Mouse (Mus musculus): ENCODE results near the gene Fos. TPM values are rescaled to one million over a fixed set of nuclear protein-coding genes. Genes with fewer than 3 reads are reported as not detected.

The Fos gene
- total RNA-seq, 1 experiment from 2014 or later, result 216 TPM

DNA sequence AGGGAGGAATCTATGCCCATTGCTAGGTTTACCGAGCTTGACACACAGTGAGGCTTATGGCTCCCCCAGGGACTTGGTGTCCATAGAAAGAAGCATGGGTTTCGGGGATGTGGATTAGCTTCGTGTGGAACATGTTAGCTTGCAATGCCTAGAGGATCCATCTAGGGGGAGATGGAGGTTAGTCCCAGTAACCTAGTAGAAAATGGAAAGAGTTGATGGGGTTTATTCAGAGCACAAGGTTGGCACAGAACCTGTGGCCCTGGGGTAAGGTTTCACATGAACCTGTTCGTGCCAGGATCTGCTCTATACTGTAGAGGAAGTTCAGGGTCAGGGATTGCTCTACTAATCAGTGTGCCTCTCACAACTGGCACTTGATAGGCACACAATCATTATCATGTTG, 9.5 kb downstream of the Fos start:
- ATAC-seq (replicated peaks; ENCODE audit: insufficient number of reproducible peaks, low FRiP score, low TSS enrichment, poor library complexity, severe bottlenecking), result no peak

DNA sequence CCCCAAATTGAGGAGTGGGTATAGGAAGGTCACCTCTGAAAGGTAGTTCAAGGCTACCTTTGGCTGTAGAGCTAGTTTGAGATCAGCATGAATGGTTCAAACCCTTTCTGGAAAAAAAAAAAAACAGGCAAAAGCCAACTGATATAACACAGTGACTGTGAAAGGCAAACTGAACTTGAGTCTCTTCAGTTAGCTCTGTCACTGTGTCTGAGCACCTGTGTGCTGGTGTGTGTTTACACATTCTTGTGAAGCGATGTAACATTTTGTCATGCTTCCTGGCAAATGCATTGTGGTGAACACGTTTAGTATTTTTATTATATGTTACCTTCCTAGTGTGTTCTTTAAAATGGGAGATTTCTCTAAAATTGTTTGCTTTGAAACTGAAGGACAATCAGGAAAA, 11.0 kb downstream of the Fos start:
- ATAC-seq (replicated peaks; ENCODE audit: insufficient number of reproducible peaks, low FRiP score, low TSS enrichment, poor library complexity, severe bottlenecking), result no peak

GRCm38 (mm10) chr12:85485890-85486765, 12.4 kb downstream of the Fos start:
- ATAC-seq (replicated peaks; ENCODE audit: insufficient number of reproducible peaks, low FRiP score, low TSS enrichment, poor library complexity, severe bottlenecking), result peak; percentile 75

- ATAC-seq (replicated peaks; ENCODE audit: insufficient number of reproducible peaks, low FRiP score, low TSS enrichment, poor library complexity, severe bottlenecking), result no peak
These were observed 13.0 kb downstream of the Fos start for GRCm38 (mm10) chr12:85486766-85487069.

GRCm38 (mm10) chr12:85487545-85488141, 14.0 kb downstream of the Fos start:
- ATAC-seq (replicated peaks; ENCODE audit: insufficient number of reproducible peaks, low FRiP score, low TSS enrichment, poor library complexity, severe bottlenecking), result 0 out of 2 replicates have a peak, but pooled peaks have one; percentile 7

- ATAC-seq (replicated peaks; ENCODE audit: insufficient number of reproducible peaks, low FRiP score, low TSS enrichment, poor library complexity, severe bottlenecking), result peak; percentile 23
These were observed 15.7 kb downstream of the Fos start for GRCm38 (mm10) chr12:85489232-85489886.

- ATAC-seq (replicated peaks; ENCODE audit: insufficient number of reproducible peaks, low FRiP score, low TSS enrichment, poor library complexity, severe bottlenecking), result no peak
These were observed 16.6 kb downstream of the Fos start for GRCm38 (mm10) chr12:85490096-85490820.

DNA sequence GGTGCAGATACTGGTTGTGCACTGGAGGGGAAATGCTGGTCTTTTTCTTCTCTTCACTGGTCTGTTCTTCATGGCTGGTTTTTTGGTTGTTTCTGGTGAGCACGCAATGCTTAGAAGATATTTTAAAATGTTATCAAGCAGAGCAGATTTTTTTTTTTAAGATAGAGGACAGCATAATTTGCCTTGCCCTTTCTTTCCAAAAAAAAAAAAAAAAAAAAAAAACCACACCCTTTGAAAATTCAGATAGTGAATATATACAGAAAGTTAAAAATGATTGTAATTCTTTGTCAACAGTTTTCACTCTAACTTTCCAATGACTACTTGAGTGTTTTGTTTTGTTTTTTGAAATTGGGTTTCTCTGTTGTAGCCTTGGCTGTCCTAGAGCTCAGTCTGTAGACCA, 17.3 kb downstream of the Fos start:
- ATAC-seq (replicated peaks; ENCODE audit: insufficient number of reproducible peaks, low FRiP score, low TSS enrichment, poor library complexity, severe bottlenecking), result no peak

DNA sequence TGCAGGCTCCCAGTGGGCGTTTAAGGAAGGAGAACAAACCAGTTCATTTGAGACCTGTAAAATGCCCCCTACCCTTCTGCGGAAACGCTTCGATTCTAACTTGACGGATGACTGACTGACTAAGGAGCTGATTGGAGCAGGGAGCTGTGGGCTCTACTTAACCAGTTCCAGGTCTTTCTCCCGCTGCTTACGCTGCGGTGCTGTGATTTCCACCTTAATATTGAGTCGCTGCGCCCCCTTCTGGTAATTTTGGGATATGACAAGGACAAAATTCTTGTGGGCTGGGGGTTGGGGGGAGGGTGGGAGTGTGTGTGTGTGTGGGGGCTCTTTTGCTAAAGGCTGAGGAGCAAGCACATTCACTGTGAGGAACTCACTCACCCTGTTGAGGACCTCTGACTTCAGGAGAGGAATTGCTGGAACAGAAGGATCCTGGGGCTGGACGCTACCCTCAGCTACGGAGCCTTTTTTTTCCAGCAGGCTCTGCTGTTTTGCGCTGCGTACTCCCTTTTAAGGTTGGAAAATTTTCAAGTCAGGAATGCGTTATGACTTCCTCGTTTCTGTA, 18.5 kb downstream of the Fos start:
- no peak for ATAC-seq (replicated peaks; ENCODE audit: insufficient number of reproducible peaks, low FRiP score, low TSS enrichment, poor library complexity, severe bottlenecking)

DNA sequence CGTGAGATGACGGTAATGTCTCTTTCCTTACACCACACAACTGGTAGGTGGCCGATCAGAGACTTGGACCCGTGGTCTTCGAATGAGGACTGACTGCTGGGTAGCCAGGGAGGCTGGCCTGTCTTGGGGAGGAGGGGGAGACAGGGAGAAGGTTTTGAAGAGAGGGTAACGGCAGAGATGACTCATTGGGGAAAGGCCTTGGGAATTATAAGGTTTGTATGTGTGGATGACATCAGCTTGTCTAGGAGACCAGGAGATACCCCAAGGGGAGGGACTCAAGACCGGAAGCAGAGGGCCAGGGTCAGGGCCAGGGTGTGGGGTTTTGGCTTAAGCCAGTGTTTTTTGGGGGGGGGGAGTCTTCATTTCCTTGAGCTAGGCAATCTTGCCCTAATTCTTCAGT, 22.6 kb downstream of the Fos start:
- ATAC-seq (replicated peaks; ENCODE audit: insufficient number of reproducible peaks, low FRiP score, low TSS enrichment, poor library complexity, severe bottlenecking), result no peak

DNA sequence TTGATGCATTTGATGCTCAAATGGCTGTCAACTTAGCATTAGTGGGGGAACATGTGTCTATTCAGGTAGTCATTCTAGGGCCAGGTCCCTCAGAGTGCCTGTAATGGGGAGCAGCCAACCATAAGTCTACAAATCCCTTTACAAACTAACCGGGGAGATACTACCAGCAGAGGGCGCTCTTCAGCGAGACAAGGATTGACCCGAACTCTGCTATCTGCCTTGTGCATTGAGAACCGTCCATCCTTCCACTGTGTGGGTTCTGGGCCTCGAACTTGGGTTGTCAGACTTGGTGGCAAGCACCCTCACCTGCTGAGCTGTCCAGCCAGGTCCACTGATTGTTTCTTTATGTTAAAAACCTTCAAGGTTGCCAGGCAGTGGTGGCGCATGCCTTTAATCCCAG, 23.1 kb downstream of the Fos start:
- peak; percentile 66 for ATAC-seq (replicated peaks; ENCODE audit: insufficient number of reproducible peaks, low FRiP score, low TSS enrichment, poor library complexity, severe bottlenecking)

DNA sequence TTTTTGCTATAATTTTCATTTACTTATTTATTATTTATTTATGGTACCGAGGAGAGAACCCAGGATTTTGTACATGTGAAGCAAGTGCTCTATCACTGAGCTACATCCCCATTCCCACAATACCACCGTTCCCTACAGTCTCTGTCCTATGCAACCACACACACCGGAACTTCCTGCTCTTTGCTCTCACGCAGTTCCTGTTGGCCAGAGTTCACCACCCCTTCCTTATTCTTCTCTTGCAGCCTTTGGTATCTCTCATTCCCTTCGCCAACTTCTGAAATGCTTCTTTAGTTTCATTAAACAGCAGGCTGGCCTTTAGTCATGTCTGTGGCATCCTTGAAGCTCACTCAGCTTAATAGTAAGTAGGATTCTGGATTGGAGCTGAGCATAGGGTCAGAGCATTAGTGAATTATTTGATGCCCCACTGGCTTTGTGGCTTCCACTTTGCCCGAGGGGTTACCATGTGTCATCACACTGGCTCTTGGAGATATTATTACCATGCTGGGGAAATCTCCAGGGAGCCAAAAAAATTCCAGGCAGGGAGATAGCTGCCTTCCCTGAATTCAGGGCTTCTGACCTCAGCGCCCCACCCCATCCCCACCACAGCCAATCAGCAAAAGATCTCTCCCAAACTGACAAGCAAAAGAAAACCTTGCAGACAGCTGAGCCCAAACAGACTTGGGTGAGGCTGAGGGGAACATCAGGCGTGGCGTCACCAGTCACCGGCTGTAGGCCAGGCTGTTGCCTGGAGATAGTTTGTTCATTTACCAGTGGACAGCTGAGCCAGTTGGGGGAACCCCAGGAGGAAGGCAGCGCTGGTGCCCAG, 23.8 kb downstream of the Fos start:
- ATAC-seq (replicated peaks; ENCODE audit: insufficient number of reproducible peaks, low FRiP score, low TSS enrichment, poor library complexity, severe bottlenecking), result peak; percentile 57

DNA sequence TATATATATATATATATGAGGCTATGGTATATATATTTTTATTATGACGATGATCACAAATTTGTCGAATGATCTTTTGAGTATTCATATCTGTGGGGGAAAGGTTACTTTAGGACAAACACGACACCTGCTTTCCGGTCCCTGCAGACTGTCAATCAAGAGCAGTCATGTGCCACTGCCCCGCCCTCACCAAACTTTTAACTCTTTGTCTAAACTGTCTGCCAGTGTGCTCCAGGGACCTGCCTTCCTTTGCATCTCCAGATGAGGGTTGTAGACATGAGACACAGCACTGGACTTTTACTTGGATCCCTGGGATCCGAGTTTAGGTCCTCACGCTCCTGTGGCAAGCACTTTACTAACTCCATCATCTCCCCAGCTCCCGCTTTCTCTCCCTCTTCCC, 25.3 kb downstream of the Fos start:
- no peak for ATAC-seq (replicated peaks; ENCODE audit: insufficient number of reproducible peaks, low FRiP score, low TSS enrichment, poor library complexity, severe bottlenecking)

GRCm38 (mm10) chr12:85502682-85503081, 29.0 kb downstream of the Fos start:
- ATAC-seq (replicated peaks; ENCODE audit: insufficient number of reproducible peaks, low FRiP score, low TSS enrichment, poor library complexity, severe bottlenecking), result no peak

DNA sequence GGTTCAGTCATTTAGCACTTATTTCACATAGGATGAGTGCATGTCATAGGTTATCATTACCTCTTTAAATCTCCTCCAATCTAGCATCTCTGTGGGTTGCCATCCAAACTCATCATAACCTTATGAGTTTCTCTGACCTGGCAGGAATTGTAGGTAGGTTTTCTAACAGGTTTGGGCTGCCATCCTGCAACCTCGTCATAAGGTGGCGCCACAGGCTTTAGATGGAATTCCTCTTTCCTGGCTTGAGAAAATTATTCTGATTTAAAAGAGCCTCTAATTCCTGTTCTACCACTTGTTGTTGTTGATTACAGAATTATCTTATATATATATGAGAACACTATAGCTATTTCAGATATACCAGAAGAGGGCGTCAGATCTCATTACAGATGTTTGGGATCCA, 34.5 kb downstream of the Fos start:
- ATAC-seq (replicated peaks; ENCODE audit: insufficient number of reproducible peaks, low FRiP score, low TSS enrichment, poor library complexity, severe bottlenecking), result no peak

- no peak for ATAC-seq (replicated peaks; ENCODE audit: insufficient number of reproducible peaks, low FRiP score, low TSS enrichment, poor library complexity, severe bottlenecking)
These were observed 36.3 kb downstream of the Fos start for GRCm38 (mm10) chr12:85510013-85510412.

- no peak for ATAC-seq (replicated peaks; ENCODE audit: insufficient number of reproducible peaks, low FRiP score, low TSS enrichment, poor library complexity, severe bottlenecking)
These were observed 40.2 kb downstream of the Fos start for GRCm38 (mm10) chr12:85513789-85514447.

GRCm38 (mm10) chr12:85514958-85515357, 41.3 kb downstream of the Fos start:
- ATAC-seq (replicated peaks; ENCODE audit: insufficient number of reproducible peaks, low FRiP score, low TSS enrichment, poor library complexity, severe bottlenecking), result no peak

Data from monocyte, adult 5-6 weeks (primary cell).